Mouse (Mus musculus): ENCODE data around the gene Cpeb1.

The Cpeb1 gene

GRCm38 (mm10) chr7:81369724-81370123 lies 85.5 kb downstream of the Cpeb1 start:
- 14% methylated on average over 3 of the region's 3 CpGs for WGBS

DNA sequence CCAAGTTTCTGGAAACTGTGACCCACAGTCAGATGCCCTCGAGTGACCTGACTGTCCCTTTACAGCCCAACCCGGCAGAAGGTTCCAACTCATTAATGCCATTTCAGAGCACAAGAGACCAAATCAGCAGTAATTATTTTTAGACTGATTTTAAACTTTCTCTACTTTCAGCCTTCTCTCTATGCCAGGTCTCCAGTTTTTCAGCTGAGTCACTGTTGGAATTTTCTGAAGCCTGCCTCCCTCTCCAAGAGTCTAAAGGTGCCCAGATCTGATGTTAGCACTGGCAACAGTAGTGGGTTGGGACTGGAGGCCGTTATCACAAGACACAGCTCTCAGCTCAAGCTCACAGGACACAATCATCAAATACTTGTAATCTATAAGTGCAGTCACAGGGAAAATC lies 87.3 kb downstream of the Cpeb1 start:
- 36% methylated on average over 3 of the region's 3 CpGs for WGBS

- WGBS = 89% methylated on average over 7 of the region's 7 CpGs
Measured at GRCm38 (mm10) chr7:81356975-81357374, 98.3 kb downstream of the Cpeb1 start.

- 83% methylated on average over 1 of the region's 1 CpGs for WGBS
Measured at GRCm38 (mm10) chr7:81356360-81356759, 98.9 kb downstream of the Cpeb1 start.

DNA sequence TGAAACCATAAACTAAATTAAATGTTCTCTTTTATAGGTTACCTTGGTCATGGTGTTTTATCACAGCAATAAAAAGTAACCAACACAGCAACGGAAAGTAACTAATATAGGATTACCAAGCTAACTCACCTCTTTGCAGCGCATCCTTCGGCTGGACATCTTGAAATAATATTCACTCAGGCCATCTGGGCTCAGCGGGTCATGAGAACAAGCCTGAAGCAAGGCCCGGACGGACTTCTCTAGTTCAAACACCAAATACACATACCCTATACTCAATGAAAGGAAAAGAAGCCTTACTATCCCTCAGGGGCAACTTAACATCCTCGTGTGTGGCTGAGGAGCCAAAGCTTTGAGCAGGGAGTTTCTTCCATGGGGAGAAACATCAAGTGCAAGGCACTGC lies 99.5 kb downstream of the Cpeb1 start:
- WGBS = 81% methylated on average over 7 of the region's 7 CpGs

DNA sequence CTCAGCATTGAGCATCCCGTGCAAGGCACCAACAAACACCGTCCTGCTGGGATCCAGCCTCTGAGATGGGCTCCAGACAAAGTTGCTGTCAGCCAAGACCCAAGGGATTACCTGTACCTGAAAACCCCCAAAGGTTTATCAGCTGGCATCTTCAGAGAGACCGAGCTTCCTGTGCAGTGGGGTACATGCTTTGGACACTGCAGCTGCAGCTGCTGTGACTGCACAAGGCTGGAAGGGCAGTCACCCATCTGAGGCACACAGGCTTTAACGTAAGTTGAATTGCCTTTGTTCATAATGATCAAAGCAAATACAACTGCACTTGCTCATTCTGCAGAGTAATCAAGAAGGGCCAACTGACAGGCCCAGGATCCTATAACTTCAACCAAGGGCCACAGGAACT lies 103.4 kb downstream of the Cpeb1 start:
- 80% methylated on average over 4 of the region's 4 CpGs for WGBS

DNA sequence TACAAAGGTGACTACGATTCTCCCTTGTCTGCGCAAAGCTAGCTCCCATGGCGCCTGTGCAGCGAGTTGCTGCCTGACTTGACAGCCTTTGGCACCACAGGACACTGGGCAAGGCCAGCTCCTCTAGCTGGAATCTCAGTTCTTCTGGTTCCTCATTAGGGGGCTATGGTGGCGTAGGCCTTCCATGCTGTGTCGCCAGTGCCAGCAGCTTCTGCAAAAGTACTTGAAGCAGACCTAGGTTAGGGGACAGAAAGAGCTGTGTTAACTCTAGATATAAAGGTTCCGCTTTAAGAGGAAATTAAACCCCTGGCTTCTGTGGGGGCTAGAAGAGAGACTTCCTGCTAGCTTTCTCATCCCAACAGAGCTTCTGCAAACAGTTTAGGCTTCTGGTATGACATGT lies 107.1 kb downstream of the Cpeb1 start:
- 65% methylated on average over 7 of the region's 7 CpGs for WGBS

DNA sequence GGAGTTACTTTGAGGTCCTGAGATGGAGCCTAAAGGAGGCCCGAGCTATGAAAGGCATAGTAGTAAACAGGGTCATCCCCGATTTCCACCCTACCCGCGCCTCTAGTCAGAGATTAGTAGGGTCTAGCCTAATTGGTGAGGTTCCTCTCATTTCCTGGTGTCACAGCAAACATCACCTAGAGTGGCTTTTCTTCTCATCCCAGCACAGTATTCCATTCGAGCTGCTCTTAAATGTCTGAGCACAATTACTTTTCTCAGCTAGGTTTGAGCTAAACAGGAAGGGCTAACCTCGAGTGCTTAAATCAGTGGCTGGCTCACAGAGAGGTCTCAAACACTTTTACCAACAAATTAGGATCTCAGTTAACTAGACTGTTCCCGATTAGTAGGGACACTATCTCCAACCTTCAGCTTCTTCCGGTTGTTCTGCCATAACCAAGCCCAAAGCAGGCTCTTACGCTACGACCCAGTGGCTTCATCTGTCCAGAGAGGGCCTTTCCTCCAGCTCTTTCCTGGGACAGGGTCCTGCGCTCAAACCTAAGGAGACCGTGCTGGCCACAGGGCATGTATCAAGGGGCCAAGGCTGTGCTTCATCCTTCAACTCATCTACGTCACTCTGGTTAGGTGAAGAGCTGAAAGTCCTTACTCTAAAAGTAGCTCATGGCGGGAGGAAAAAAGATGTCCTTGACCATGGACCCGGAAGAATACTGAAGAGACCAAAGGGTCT lies 109.7 kb downstream of the Cpeb1 start:
- 61% methylated on average over 15 of the region's 15 CpGs for WGBS

DNA sequence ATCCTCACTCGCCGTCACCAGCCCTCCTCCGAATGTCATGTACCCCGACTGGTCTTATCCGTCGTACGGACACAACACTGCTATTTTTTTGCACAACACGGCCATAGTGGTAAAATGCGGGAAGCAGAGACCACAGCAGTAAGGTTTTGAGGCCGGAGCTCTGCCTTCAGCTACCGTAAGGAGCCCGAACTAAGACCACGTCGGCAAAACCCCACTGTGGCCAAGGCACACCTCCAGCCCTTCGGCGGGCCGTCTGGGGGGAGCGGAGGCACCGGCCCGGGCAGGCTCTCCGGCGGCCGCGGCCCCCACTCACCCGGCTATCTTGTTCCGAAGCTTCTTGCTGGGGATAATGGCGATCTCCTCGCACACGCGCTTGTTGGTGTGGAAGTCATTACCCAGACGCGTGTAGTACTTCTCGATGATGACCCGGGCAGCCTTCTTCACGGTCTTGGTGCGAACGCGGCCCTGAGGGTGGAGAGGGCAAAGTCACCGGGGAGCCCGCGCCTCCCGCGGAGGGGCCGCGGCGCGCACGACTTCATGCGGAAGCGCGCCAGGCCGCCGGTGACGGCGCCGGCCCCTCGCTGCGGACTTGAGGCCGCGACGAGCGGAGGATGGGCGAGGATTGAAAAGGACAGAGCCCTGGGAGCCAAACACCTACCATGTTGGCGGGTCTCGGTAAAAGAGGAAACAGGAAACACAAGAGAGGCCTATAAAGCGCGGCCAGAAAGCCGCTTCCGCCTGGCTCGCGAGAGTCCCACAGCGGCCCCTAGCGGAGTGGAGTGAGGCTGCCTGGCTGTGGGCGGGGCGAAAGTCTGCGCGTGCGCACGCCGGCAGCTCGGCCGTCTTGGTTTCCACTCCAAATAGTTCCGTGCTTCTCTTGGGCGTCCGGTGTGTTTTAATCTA lies 110.5 kb downstream of the Cpeb1 start, which contains the start of gene Rps17:
Rps17 (minus strand) TSS at position 711 of the 903 bp plus-strand sequence.
- under 1% methylated on average over 85 of the region's 85 CpGs for WGBS

DNA sequence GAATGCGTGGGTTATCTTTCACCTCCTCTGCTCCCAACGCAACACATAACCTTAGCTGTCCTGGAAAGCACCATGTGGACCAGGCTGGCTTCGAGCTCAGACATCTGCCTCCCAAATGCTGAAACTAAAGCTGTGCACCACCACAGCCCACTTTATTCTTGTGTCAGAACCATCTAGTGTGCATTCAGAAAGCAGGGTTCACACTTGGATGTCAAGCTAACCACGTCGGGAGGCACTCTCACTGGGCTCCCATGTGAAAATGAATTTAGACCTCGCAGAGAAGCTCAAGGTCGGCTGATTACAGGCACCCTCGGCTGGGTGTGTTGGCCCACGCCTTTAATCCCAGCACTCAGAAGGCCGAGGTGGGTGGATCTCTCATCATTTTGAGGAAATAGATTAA lies 111.4 kb downstream of the Cpeb1 start:
- 5% methylated on average over 10 of the region's 10 CpGs for WGBS

DNA sequence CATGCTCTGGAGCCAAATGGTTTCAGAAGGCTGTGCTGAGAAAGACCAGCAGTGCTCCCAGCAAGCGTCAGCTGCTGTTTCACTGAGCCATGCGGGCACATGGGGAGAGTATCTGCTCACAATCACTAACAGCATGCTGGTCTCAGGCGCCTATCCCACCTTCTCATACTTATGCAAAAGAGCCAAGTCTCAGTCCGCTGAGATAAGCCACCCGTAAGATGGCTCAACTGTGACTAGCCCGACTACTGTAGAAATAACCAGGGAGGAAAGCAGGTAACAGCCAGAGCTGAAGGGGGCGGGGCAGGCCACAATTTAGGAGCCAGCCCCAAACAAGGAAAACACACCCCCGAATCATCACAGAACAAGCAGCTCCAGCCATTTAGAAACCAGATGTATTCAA lies 111.9 kb downstream of the Cpeb1 start:
- WGBS = 25% methylated on average over 8 of the region's 8 CpGs

GRCm38 (mm10) chr7:81342356-81343094 lies 112.7 kb downstream of the Cpeb1 start:
- 51% methylated on average over 8 of the region's 8 CpGs for WGBS

- 21% methylated on average over 3 of the region's 3 CpGs for WGBS
Measured at GRCm38 (mm10) chr7:81341563-81341962, 113.7 kb downstream of the Cpeb1 start.

- WGBS = 69% methylated on average over 4 of the region's 4 CpGs
Measured at GRCm38 (mm10) chr7:81339783-81340182, 115.5 kb downstream of the Cpeb1 start.

- WGBS = 67% methylated on average over 3 of the region's 3 CpGs
Measured at GRCm38 (mm10) chr7:81338522-81338873, 116.8 kb downstream of the Cpeb1 start.

- 93% methylated on average over 21 of the region's 21 CpGs for WGBS
Measured at GRCm38 (mm10) chr7:81337785-81338521, 117.3 kb downstream of the Cpeb1 start.

GRCm38 (mm10) chr7:81336432-81336786 lies 118.9 kb downstream of the Cpeb1 start:
- 37% methylated on average over 8 of the region's 8 CpGs for WGBS

- 49% methylated on average over 18 of the region's 18 CpGs for WGBS
Measured at GRCm38 (mm10) chr7:81335705-81336431, 119.4 kb downstream of the Cpeb1 start.

GRCm38 (mm10) chr7:81331851-81332250 lies 123.4 kb downstream of the Cpeb1 start:
- WGBS = 83% methylated on average over 7 of the region's 7 CpGs

- WGBS = 63% methylated on average over 3 of the region's 3 CpGs
Measured at GRCm38 (mm10) chr7:81330767-81331166, 124.5 kb downstream of the Cpeb1 start.

DNA sequence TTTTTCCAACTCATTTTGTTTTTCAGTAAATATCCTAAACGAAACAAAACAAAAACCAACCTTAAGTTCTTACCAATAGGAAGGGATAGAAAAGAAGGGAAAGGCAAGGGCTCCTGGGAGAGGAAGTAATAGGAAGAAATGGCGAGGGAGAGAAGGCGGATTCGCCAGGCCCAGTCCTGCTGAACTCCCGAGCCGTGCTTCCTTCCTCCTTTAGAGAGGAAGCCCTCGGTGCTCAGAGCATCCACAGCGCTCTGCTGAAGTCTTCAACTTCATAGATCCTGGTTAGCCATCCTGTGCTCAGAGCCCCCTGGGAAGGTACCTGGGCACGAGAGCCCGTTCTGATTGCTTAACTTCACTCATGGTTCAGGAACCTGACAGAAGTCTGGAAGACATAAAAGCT lies 127.6 kb downstream of the Cpeb1 start:
- WGBS = 82% methylated on average over 10 of the region's 10 CpGs
